Mouse (Mus musculus): ENCODE measurements around the gene Pdgfd. TPM values are rescaled to one million over a fixed set of nuclear protein-coding genes. Genes with fewer than 3 reads are reported as not detected.

The Pdgfd gene
- polyA plus RNA-seq, 1 experiment: not detected

- H3K4me3 ChIP-seq (ENCODE audit: insufficient read depth, low read length): no peak overlapping the region
- TF ChIP-seq POLR2A (IDR thresholded peaks at IDR 0.05; ENCODE audit: borderline replicate concordance, low read depth, low read length): no peak
- no peak for TF ChIP-seq CTCF (IDR thresholded peaks at IDR 0.05; ENCODE audit: low read depth, low read length)
- no peaks in the 10 kb centered on the region for H3K4me1 ChIP-seq (ENCODE audit: control insufficient read depth, insufficient read depth, low read length)
- no peak overlapping the region for H3K27ac ChIP-seq (ENCODE audit: insufficient read depth, low read depth, low read length)
Measured at GRCm38 (mm10) chr9:6344514-6344913, 176.1 kb downstream of the Pdgfd start.

- no peak overlapping the region for H3K4me3 ChIP-seq (ENCODE audit: insufficient read depth, low read length)
- no peak for TF ChIP-seq POLR2A (IDR thresholded peaks at IDR 0.05; ENCODE audit: borderline replicate concordance, low read depth, low read length)
- TF ChIP-seq CTCF (IDR thresholded peaks at IDR 0.05; ENCODE audit: low read depth, low read length): no peak
- H3K4me1 ChIP-seq (ENCODE audit: control insufficient read depth, insufficient read depth, low read length): no peaks in the 10 kb centered on the region
- no peak overlapping the region for H3K27ac ChIP-seq (ENCODE audit: insufficient read depth, low read depth, low read length)
Measured at GRCm38 (mm10) chr9:6344924-6345323, 176.5 kb downstream of the Pdgfd start.

GRCm38 (mm10) chr9:6345366-6345765 is 177.0 kb downstream of the Pdgfd start:
- H3K4me1 ChIP-seq (ENCODE audit: control insufficient read depth, insufficient read depth, low read length): no peaks in the 10 kb centered on the region
- H3K27ac ChIP-seq (ENCODE audit: insufficient read depth, low read depth, low read length): no peak overlapping the region
- no peak for TF ChIP-seq POLR2A (IDR thresholded peaks at IDR 0.05; ENCODE audit: borderline replicate concordance, low read depth, low read length)
- TF ChIP-seq CTCF (IDR thresholded peaks at IDR 0.05; ENCODE audit: low read depth, low read length): no peak
- H3K4me3 ChIP-seq (ENCODE audit: insufficient read depth, low read length): no peak overlapping the region

GRCm38 (mm10) chr9:6353257-6353960 is 185.0 kb downstream of the Pdgfd start:
- Histone ChIP-seq H3K27ac (ENCODE audit: insufficient read depth, low read depth, low read length) (no peak overlapping the region), H3K4me1 (ENCODE audit: control insufficient read depth, insufficient read depth, low read length) (no peaks in the 10 kb centered on the region), H3K4me3 (ENCODE audit: insufficient read depth, low read length) (no peak overlapping the region)
- no peak for TF ChIP-seq POLR2A (IDR thresholded peaks at IDR 0.05; ENCODE audit: borderline replicate concordance, low read depth, low read length)
- no peak for TF ChIP-seq CTCF (IDR thresholded peaks at IDR 0.05; ENCODE audit: low read depth, low read length)

- TF ChIP-seq CTCF (IDR thresholded peaks at IDR 0.05; ENCODE audit: low read depth, low read length) (no peak), POLR2A (IDR thresholded peaks at IDR 0.05; ENCODE audit: borderline replicate concordance, low read depth, low read length) (no peak)
- no peak overlapping the region for H3K27ac ChIP-seq (ENCODE audit: insufficient read depth, low read depth, low read length)
- no peak overlapping the region for H3K4me3 ChIP-seq (ENCODE audit: insufficient read depth, low read length)
- no peaks in the 10 kb centered on the region for H3K4me1 ChIP-seq (ENCODE audit: control insufficient read depth, insufficient read depth, low read length)
Measured at GRCm38 (mm10) chr9:6360795-6361194, 192.4 kb downstream of the Pdgfd start.

GRCm38 (mm10) chr9:6366550-6366949 is 198.2 kb downstream of the Pdgfd start:
- H3K27ac ChIP-seq (ENCODE audit: insufficient read depth, low read depth, low read length): no peak overlapping the region
- TF ChIP-seq CTCF (IDR thresholded peaks at IDR 0.05; ENCODE audit: low read depth, low read length) (no peak), POLR2A (IDR thresholded peaks at IDR 0.05; ENCODE audit: borderline replicate concordance, low read depth, low read length) (no peak)
- H3K4me1 ChIP-seq (ENCODE audit: control insufficient read depth, insufficient read depth, low read length): no peaks in the 10 kb centered on the region
- H3K4me3 ChIP-seq (ENCODE audit: insufficient read depth, low read length): no peak overlapping the region

GRCm38 (mm10) chr9:6401764-6402163 is 233.4 kb downstream of the Pdgfd start:
- no peak overlapping the region for H3K4me3 ChIP-seq (ENCODE audit: insufficient read depth, low read length)
- TF ChIP-seq POLR2A (IDR thresholded peaks at IDR 0.05; ENCODE audit: borderline replicate concordance, low read depth, low read length): no peak
- TF ChIP-seq CTCF (IDR thresholded peaks at IDR 0.05; ENCODE audit: low read depth, low read length): no peak
- H3K27ac ChIP-seq (ENCODE audit: insufficient read depth, low read depth, low read length): no peak overlapping the region
- no peaks in the 10 kb centered on the region for H3K4me1 ChIP-seq (ENCODE audit: control insufficient read depth, insufficient read depth, low read length)

GRCm38 (mm10) chr9:6406535-6406934 is 238.2 kb downstream of the Pdgfd start:
- Histone ChIP-seq H3K27ac (ENCODE audit: insufficient read depth, low read depth, low read length) (no peak overlapping the region), H3K4me1 (ENCODE audit: control insufficient read depth, insufficient read depth, low read length) (no peaks in the 10 kb centered on the region), H3K4me3 (ENCODE audit: insufficient read depth, low read length) (no peak overlapping the region)
- TF ChIP-seq CTCF (IDR thresholded peaks at IDR 0.05; ENCODE audit: low read depth, low read length) (no peak), POLR2A (IDR thresholded peaks at IDR 0.05; ENCODE audit: borderline replicate concordance, low read depth, low read length) (no peak)

- Histone ChIP-seq H3K4me3 (ENCODE audit: insufficient read depth, low read length) (no peak overlapping the region), H3K27ac (ENCODE audit: insufficient read depth, low read depth, low read length) (no peak overlapping the region), H3K4me1 (ENCODE audit: control insufficient read depth, insufficient read depth, low read length) (no peaks in the 10 kb centered on the region)
- TF ChIP-seq CTCF (IDR thresholded peaks at IDR 0.05; ENCODE audit: low read depth, low read length) (no peak), POLR2A (IDR thresholded peaks at IDR 0.05; ENCODE audit: borderline replicate concordance, low read depth, low read length) (no peak)
Measured at GRCm38 (mm10) chr9:6407972-6408371, 239.6 kb downstream of the Pdgfd start.

- H3K4me3 ChIP-seq (ENCODE audit: insufficient read depth, low read length): no peak overlapping the region
- no peak overlapping the region for H3K27ac ChIP-seq (ENCODE audit: insufficient read depth, low read depth, low read length)
- no peak for TF ChIP-seq CTCF (IDR thresholded peaks at IDR 0.05; ENCODE audit: low read depth, low read length)
- no peak for TF ChIP-seq POLR2A (IDR thresholded peaks at IDR 0.05; ENCODE audit: borderline replicate concordance, low read depth, low read length)
- no peaks in the 10 kb centered on the region for H3K4me1 ChIP-seq (ENCODE audit: control insufficient read depth, insufficient read depth, low read length)
Measured at GRCm38 (mm10) chr9:6424606-6425005, 256.2 kb downstream of the Pdgfd start.

Other genes with a start within 250 kb of the Pdgfd start
- gene Ddi1, start 101.3 kb downstream of the Pdgfd start, polyA plus RNA-seq (2012; ENCODE audit: insufficient read depth, insufficient read length, missing spikeins): not detected in 2 replicates